Mouse (Mus musculus) cerebellum, adult 2 months (tissue): Measurements from ENCODE around the gene Arhgef3. TPM values are rescaled to one million over a fixed set of nuclear protein-coding genes. Genes with fewer than 3 reads are reported as not detected.
"Not testable (repeated sequence)": the region's sequence is repeated elsewhere in the genome, so short reads cannot be mapped to it uniquely, and the experiment has no call there.

Source experiments
- DNase-seq, 2 experiments: peaks; one replicate each; pipeline ENCODE4 v3.0.0; 2021
- H3K27ac ChIP-seq: fragments of 200-500 bp; 2 replicates; pipeline ENCODE4 v1.5.1; 2012; ENCODE audit warnings: low read length, control low read depth, inconsistent platforms; ENCODE audit not compliant: insufficient read depth
- H3K27me3 ChIP-seq: fragments of 200-500 bp; 2 replicates; pipeline ENCODE4 v1.6.1; 2012; ENCODE audit warnings: inconsistent platforms, mild to moderate bottlenecking, low read length, moderate library complexity; ENCODE audit not compliant: control insufficient read depth, insufficient read depth
- H3K4me1 ChIP-seq: fragments of 200-500 bp; 2 replicates; pipeline ENCODE4 v1.6.1; 2011; ENCODE audit warnings: low read length; ENCODE audit not compliant: control insufficient read depth, insufficient read depth
- H3K4me3 ChIP-seq: fragments of 200-500 bp; replicated peaks from 2 replicates; pipeline ENCODE3; 2011; ENCODE audit warnings: mild to moderate bottlenecking, low read depth, low read length, control low read depth; ENCODE audit not compliant: insufficient read depth
- CTCF ChIP-seq: fragments of 200-500 bp; IDR thresholded peaks from 2 replicates; pipeline ENCODE4 v1.5.1; 2011; ENCODE audit warnings: low read depth, mild to moderate bottlenecking, control low read depth, low read length, moderate library complexity, borderline replicate concordance; ENCODE audit not compliant: insufficient read depth
- POLR2A ChIP-seq: fragments of 200-500 bp; IDR thresholded peaks from 2 replicates; pipeline ENCODE4 v1.6.1; 2011; ENCODE audit warnings: low read length, control low read depth, borderline replicate concordance; ENCODE audit not compliant: insufficient read depth
- WGBS: fragments of 180-500 bp; shearing (Covaris S2); methylation state at CpG from one replicate; pipeline ENCODE4 v1.1.7; 2018; 5-methylcytosine and 5-hydroxymethylcytosine counted together
- polyA plus RNA-seq: library from polyadenylated mRNA; depleted of rRNA; stranded (reverse); fragments of >200 nt; gene quantifications from 2 replicates; pipeline ENCODE4 v1.2.3, GENCODE M21; 2012

Gene Arhgef3
- polyA plus RNA-seq, 1 experiment: 54.8 TPM

DNA sequence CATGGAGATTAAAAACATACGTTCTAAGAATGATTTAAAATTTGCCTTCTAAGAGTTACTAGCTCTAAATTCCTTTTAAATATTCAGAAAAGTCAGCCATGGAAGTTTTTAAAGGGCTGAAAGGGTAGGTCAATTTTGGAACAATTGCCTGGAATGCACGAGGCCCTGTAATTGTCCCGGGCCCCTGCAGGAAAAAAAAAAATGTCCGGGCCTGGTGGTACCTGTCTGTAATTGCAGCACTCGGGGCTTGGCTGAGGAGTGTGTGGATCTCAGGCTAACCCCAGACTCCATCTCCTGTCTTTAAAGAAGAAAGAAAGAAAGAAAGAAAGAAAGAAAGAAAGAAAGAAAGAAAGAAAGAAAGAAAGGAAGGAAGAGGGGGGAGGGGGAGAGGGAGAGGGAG lies 87.1 kb downstream of the Arhgef3 start:
- H3K27ac ChIP-seq: no peak overlapping the region
- H3K4me1 ChIP-seq: no peaks in the 10 kb centered on the region
- WGBS: 84% methylated on average over 5 of the region's 5 CpGs
- no peaks in the 10 kb centered on the region for H3K27me3 ChIP-seq
- TF ChIP-seq POLR2A (no peak), CTCF (no peak)
- H3K4me3 ChIP-seq: no peak overlapping the region
- no peak for DNase-seq

DNA sequence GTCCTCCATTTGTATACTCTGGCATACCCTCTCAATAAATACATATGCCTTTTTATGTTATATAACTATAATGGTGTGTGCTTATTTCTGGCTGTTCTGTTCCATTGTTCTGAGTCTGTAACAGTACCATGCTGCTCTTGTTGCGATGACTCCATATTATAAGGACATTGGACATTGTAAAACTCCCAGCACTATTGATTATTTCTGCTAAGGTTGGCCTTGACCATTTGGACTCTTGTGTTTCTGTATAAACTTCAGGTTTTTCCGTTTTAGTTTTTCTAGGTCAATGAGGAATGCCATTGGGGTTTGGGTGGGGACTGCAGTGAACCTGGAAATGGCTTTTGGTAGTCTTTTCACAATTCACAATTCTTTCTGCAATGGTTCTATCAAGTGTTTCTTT lies 90.0 kb downstream of the Arhgef3 start:
- no peak for TF ChIP-seq CTCF
- no peak for TF ChIP-seq POLR2A
- Histone ChIP-seq H3K27ac (no peak overlapping the region), H3K4me1 (no peaks in the 10 kb centered on the region), H3K4me3 (no peak overlapping the region), H3K27me3 (no peaks in the 10 kb centered on the region)
- no peak for DNase-seq
- 96% methylated on average over 2 of the region's 2 CpGs for WGBS

DNA sequence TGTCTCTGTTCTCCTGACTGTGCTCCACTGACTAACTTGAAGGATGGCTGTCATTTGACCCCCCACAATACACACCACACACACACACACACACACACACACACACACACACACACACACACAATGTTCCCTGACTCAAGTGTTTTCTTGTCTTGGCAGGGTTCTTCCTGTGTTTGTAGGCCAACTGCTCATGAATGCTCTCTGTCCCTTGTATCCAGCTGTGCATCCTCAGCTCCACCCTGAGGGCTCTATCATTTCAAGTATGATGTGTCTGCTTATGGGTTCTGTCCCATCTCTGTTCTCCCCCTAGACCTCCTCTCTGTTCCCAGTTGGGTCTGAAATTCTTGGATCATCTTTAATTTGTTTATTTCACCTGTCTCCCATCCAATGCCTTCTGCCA lies 91.7 kb downstream of the Arhgef3 start:
- no peaks in the 10 kb centered on the region for H3K27me3 ChIP-seq
- no peak overlapping the region for H3K4me3 ChIP-seq
- no peaks in the 10 kb centered on the region for H3K4me1 ChIP-seq
- DNase-seq: no peak
- TF ChIP-seq CTCF (no peak), POLR2A (no peak)
- H3K27ac ChIP-seq: no peak overlapping the region

DNA sequence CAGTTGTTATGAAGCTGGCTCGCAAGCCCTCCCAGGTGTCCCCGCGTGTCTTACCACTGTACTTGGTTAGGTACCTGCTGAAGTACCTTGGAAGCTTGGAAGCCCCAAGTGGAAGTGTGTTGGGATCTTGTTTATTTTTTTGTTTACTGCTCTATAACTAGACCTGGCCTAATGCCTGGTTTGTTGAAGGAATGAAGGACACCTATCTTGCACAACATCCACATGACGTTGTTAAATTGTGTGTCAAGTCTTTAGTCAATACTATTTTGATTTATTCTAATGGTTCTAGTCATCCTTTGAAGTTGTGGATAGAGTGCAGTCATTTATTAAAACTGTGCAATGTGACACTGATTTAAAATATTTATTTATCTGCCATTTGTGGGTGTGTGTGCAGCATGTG lies 94.8 kb downstream of the Arhgef3 start:
- DNase-seq: no peak
- Histone ChIP-seq H3K4me1 (no peaks in the 10 kb centered on the region), H3K4me3 (no peak overlapping the region), H3K27me3 (no peaks in the 10 kb centered on the region), H3K27ac (no peak overlapping the region)
- 97% methylated on average over 4 of the region's 4 CpGs for WGBS
- TF ChIP-seq CTCF (no peak), POLR2A (no peak)

DNA sequence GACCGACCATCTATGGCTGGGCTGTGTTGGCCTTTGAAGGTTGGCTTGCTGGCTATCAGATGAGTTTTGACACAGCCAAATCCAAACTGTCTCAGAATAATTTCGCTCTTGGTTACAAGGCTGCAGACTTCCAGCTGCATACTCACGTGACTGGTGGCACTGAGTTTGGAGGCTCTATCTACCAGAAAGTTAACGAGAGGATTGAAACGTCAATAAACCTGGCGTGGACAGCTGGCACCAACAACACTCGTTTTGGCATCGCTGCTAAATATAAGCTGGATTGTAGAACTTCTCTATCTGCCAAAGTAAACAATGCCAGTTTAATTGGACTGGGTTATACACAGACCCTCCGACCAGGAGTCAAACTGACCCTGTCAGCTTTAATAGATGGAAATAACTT lies 96.1 kb downstream of the Arhgef3 start:
- H3K27me3 ChIP-seq, H3K27ac ChIP-seq, H3K4me3 ChIP-seq, H3K4me1 ChIP-seq, DNase-seq: not testable (repeated sequence)
- WGBS: 46% methylated on average over 9 of the region's 9 CpGs

DNA sequence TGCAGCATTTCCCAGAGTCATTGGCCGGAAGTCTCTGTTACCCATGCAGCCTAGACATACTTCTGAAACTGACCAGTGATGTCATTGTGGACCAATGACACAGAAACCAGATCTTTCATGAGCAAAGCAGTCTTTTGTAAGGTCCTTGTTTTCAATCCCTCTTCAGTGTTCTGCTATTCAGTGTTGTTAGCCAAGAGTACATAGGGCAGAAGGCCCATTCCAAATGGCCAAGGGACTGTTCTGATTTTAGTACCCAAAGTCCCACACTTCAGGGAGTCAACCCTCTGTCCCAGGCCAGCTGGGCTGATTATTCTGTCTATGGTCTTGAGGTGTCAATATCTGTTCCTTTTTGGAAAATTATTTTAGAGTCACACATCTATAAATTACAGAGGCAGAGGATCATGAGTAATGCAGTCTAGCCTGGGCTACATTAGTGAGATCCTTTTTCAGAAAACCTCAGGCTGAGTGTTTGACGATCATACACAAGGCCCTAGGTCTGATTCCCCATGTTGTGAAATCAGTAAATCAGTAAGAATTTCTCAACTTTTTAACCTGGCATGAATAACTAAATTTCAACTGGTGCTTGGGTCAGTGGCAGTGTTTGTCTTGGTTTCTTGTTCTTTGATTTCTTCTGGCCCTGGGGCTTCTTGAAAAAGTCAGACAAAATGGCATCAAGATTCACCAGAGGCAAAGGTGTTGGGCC lies 97.2 kb downstream of the Arhgef3 start:
- H3K27me3 ChIP-seq: no peaks in the 10 kb centered on the region
- WGBS: 95% methylated on average over 2 of the region's 2 CpGs
- no peak overlapping the region for H3K4me3 ChIP-seq
- TF ChIP-seq CTCF: no peak
- TF ChIP-seq POLR2A: no peak
- no peak overlapping the region for H3K27ac ChIP-seq
- no peak for DNase-seq
- H3K4me1 ChIP-seq: no peaks in the 10 kb centered on the region

DNA sequence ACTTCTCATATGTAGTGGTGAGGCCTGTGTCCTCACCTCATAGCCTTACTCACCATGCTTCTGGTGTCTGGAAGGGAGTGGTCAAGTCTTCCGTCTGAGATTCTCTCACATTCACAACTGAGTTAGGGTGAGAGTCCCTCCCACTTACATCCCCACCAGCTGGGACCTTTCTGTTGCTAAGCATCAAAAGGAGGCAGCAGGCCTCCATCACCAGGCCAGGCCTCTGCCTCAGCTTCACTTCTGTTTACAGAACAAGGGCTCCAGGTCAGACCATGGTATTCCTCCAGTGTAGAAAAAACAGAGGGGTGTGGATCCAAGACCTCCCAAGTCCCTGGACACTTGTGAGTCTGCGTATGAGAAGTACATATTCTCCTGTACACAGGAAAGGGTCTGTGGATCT lies 99.5 kb downstream of the Arhgef3 start:
- no peak overlapping the region for H3K27ac ChIP-seq
- H3K27me3 ChIP-seq: no peaks in the 10 kb centered on the region
- WGBS: 78% methylated on average over 2 of the region's 2 CpGs
- no peak overlapping the region for H3K4me3 ChIP-seq
- TF ChIP-seq CTCF: no peak
- no peak for TF ChIP-seq POLR2A
- peaks cover 3% of the 10 kb centered on the region; the same call in 1 of the 2 replicates for H3K4me1 ChIP-seq
- DNase-seq: no peak

DNA sequence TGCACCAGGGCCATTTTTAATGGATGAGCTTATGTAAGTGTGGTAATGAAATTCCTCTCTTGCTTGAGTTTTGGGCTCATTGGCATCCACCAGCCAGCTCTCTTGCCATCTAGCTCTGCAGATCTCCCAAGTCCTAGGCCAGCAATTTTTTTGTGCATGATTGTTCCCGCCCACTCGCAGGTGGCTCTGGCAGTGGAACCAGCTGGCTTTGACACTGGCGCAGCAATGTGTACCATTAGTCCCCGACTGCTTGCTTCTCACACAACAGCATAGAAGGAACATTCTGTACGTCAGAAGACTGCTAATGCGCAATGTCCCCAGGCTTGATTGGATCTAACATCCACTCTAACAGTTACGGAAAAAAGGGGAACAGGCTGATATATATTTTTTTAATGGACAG lies 105.0 kb downstream of the Arhgef3 start:
- no peak overlapping the region for H3K4me3 ChIP-seq
- H3K4me1 ChIP-seq: peaks cover 12% of the 10 kb centered on the region
- no peaks in the 10 kb centered on the region for H3K27me3 ChIP-seq
- DNase-seq: peak; percentile 62 to 83
- H3K27ac ChIP-seq: no peak overlapping the region
- peak; percentile 29; the same call in 1 of the 2 replicates for TF ChIP-seq POLR2A
- no peak for TF ChIP-seq CTCF
- WGBS: 37% methylated on average over 7 of the region's 7 CpGs

DNA sequence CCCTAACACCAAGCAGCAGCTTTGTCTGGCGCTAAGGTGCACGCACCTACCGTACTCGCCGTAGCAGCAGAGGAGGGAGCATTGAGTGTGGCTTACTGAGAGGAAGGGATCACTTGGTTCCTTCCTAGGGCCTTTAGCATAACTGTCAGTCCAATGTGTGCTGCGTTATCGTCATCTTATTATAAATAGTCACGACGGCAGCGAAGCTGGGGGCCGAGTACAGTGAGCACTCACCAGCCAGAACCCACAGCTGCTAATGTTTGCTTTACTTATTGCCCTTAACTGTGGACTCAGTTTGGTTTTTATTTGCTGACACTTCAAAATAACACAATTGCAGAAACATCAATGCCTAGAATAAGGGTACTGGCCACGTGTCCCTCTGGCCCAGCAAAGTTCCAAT lies 105.6 kb downstream of the Arhgef3 start:
- 96% methylated on average over 12 of the region's 12 CpGs for WGBS
- no peak overlapping the region for H3K4me3 ChIP-seq

More for the DNA sequence above, 105.6 kb downstream of the Arhgef3 start:
- peaks cover 12% of the 10 kb centered on the region for H3K4me1 ChIP-seq
- no peaks in the 10 kb centered on the region for H3K27me3 ChIP-seq
- no peak for DNase-seq
- H3K27ac ChIP-seq: no peak overlapping the region
- TF ChIP-seq CTCF (no peak), POLR2A (no peak)
